Mouse (Mus musculus) G1E (cell line): Measurements from ENCODE around the gene Gm21903. TPM values are rescaled to one million over a fixed set of nuclear protein-coding genes. Genes with fewer than 3 reads are reported as not detected.

Experiments used
- ATAC-seq: 2 replicates; pipeline ENCODE4 v1.8.0; 2016; ENCODE audit warnings: mild to moderate bottlenecking; ENCODE audit not compliant: insufficient number of reproducible peaks, poor library complexity, low FRiP score, severe bottlenecking; ENCODE audit errors: extremely low read depth
- DNase-seq: peaks from one replicate; pipeline ENCODE4 v3.0.0; 2012; ENCODE audit warnings: low spot score
- H3K27me3 ChIP-seq: 2 replicates; pipeline ENCODE4 v1.6.1; 2012; ENCODE audit warnings: mild to moderate bottlenecking, low read length, inconsistent platforms; ENCODE audit not compliant: insufficient read depth
- H3K36me3 ChIP-seq: replicated peaks from 2 replicates; pipeline ENCODE3; 2012; ENCODE audit warnings: mild to moderate bottlenecking, inconsistent platforms
- H3K4me1 ChIP-seq: 2 replicates; pipeline ENCODE4 v1.6.1; 2012; ENCODE audit warnings: low read depth, low read length, inconsistent platforms, mixed read lengths; ENCODE audit not compliant: insufficient read depth
- H3K4me3 ChIP-seq: 2 replicates; pipeline ENCODE4 v1.5.1; 2012; ENCODE audit warnings: low read depth, mild to moderate bottlenecking, inconsistent platforms, low read length, moderate library complexity, mixed read lengths
- H3K9me3 ChIP-seq: replicated peaks from 2 replicates; pipeline ENCODE4 v1.6.1; 2012; ENCODE audit warnings: inconsistent platforms
- CTCF ChIP-seq: IDR thresholded peaks from 2 replicates; pipeline ENCODE4 v1.5.1; 2012; ENCODE audit warnings: low read depth, low read length, inconsistent platforms, mixed read lengths
- GATA2 ChIP-seq: IDR thresholded peaks from 2 replicates; pipeline ENCODE4 v1.6.1; 2012; ENCODE audit warnings: low read depth, low read length, inconsistent platforms, borderline replicate concordance
- POLR2AphosphoS5 ChIP-seq: IDR thresholded peaks from 2 replicates; pipeline ENCODE4 v1.6.1; 2012; ENCODE audit warnings: low read depth, low read length, inconsistent platforms; ENCODE audit not compliant: insufficient replicate concordance
- TAL1 ChIP-seq: conservative IDR thresholded peaks from 2 replicates; pipeline ENCODE4 v1.6.1; 2012; ENCODE audit warnings: low read depth, low read length, inconsistent platforms, mixed read lengths
- polyA plus RNA-seq: library from polyadenylated mRNA; stranded (reverse); fragments of >175 nt; gene quantifications from 2 replicates; pipeline ENCODE4 v1.2.3, GENCODE M21; 2012
- total RNA-seq, 2 experiments: library from RNA; stranded (forward) in 1 of 2; stranded (reverse) in 1 of 2; fragments of 200-1000 nt in 1 of 2; fragments of >200 nt in 1 of 2; fragmentation: Nextera tagmentation in 1 of 2; gene quantifications; 2 replicates each; pipeline ENCODE4 v1.2.3; 2014 to 2017

Gene Gm21903
- total and polyA plus RNA-seq, 3 experiments: not detected

DNA sequence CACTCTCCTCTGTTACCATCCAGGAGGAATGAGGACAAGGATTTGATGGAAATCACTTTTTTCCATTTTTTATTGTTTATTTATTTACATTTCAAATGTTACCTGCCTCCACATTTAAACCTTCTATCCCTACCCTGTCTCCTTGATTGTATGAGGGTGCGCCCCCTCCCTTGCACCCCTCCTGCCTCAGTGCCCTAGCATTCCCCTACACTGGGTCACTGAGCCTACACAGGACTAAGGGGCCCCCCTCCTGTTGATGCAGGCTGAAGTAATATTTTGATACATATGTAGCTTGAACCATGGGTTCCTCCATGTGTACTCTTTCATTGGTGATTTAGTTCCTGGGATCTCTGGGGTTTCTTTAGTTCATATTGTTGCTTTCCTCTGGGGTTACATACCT, 33.3 kb downstream of the Gm21903 start:
- H3K9me3 ChIP-seq: peaks cover 11% of the 10 kb centered on the region
- H3K36me3 ChIP-seq: no peaks in the 10 kb centered on the region
- ATAC-seq: no peak
- H3K27me3 ChIP-seq: no peaks in the 10 kb centered on the region
- no peak overlapping the region for H3K4me3 ChIP-seq
- TF ChIP-seq TAL1 (no peak), POLR2AphosphoS5 (no peak), GATA2 (no peak), CTCF (no peak)
- H3K4me1 ChIP-seq: no peaks in the 10 kb centered on the region
- DNase-seq: no peak

Other genes with a start within 250 kb of the Gm21903 start
- gene Esp24, start 6.6 kb downstream of the Gm21903 start, total RNA-seq (2014; fragmentation: Nextera tagmentation): not detected in 2 replicates
- gene Esp24, start 6.6 kb downstream of the Gm21903 start, total RNA-seq (2017): not detected in 2 replicates
- gene Esp24, start 6.6 kb downstream of the Gm21903 start, polyA plus RNA-seq: not detected in 2 replicates
- not detected in 2 replicates for gene Esp23, start 33.7 kb upstream of the Gm21903 start, total RNA-seq (2014; fragmentation: Nextera tagmentation)
- not detected in 2 replicates for gene Esp23, start 33.7 kb upstream of the Gm21903 start, total RNA-seq (2017)
- not detected in 2 replicates for gene Esp23, start 33.7 kb upstream of the Gm21903 start, polyA plus RNA-seq
- not detected in 2 replicates for gene Esp22, start 52.0 kb upstream of the Gm21903 start, total RNA-seq (2014; fragmentation: Nextera tagmentation)
- gene Esp22, start 52.0 kb upstream of the Gm21903 start, total RNA-seq (2017): not detected in 2 replicates
- gene Esp22, start 52.0 kb upstream of the Gm21903 start, polyA plus RNA-seq: not detected in 2 replicates